9 mouse cellular contexts compared by ENCODE assay signal in the genomic region with DNA sequence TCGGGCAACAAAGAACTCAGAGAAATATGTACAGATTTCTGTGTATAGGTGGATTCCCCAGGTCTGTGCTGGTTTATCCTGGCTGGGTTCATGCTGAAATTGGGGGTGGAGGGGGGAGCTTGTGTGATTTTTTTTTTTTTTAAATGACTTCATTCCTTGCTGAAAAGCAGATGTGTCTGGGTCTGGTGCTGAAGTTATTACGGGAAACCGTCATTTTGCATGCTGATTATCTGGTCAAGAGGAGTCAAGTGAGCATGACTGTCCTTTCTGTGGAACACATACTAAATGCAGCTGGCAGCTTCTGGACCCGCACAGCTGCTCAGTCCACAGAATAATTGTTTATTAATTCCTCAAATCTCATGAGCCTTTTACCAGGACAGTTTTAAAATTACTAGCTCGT.
DNase-seq lines count a peak whose midpoint lies in the region; ATAC-seq and TF ChIP-seq lines count a peak whose summit lies in the region.
"Had no signal": no experiment of that assay in that cellular context is flagged by ENCODE, and none has a peak within 500 bp of the region (broad histone marks: within the 10 kb centered on the region; RNA-seq: fewer than 3 reads in every experiment).

No protein-coding gene starts in this region.

- no peak for ATAC-seq in heart, embryonic 14.5 days (ENCODE audit: insufficient number of reproducible peaks, insufficient read depth, low FRiP score, low read depth)
- ATAC-seq in midbrain, embryonic 12.5 days (ENCODE audit: low FRiP score, low read depth): no peak

- H3K9me3 ChIP-seq in heart, embryonic 14.5 days (ENCODE audit: control insufficient read depth, low read length): no peaks in the 10 kb centered on the region
- no peaks in the 10 kb centered on the region for H3K9me3 ChIP-seq in hindbrain, embryonic 10.5 days
- no peaks in the 10 kb centered on the region for H3K9me3 ChIP-seq in midbrain, embryonic 12.5 days

- H3K27ac ChIP-seq in heart, embryonic 14.5 days (replicated peaks in 1 of 2; ENCODE audit: control insufficient read depth in 1 of 2, insufficient read depth in 1 of 2, low read depth in 2 of 2, low read length in 2 of 2): peak overlapping the region in 1 of 2 experiments; percentile 20; a peak in 1 of 4 replicates
- peak overlapping the region; percentile 83 for H3K27ac ChIP-seq in hindbrain, embryonic 10.5 days
- peak overlapping the region; percentile 83 for H3K27ac ChIP-seq in midbrain, embryonic 12.5 days (replicated peaks)

- WGBS in heart, embryonic 14.5 days: 29% methylated on average over 5 of the region's 5 CpGs
- WGBS in hindbrain, embryonic 10.5 days: 31% methylated on average over 5 of the region's 5 CpGs
- 31% methylated on average over 5 of the region's 5 CpGs for WGBS in midbrain, embryonic 12.5 days

- peak overlapping the region; percentile 69 for H3K4me2 ChIP-seq in heart, embryonic 14.5 days (ENCODE audit: low read length)
- peak overlapping the region; percentile 53 for H3K4me2 ChIP-seq in midbrain, embryonic 12.5 days (replicated peaks)

- no peak for TF ChIP-seq POLR2A in brain, embryonic 14.5 days (IDR thresholded peaks at IDR 0.05; ENCODE audit: borderline replicate concordance, extremely low read depth, insufficient read depth, insufficient read length, poor library complexity, severe bottlenecking)

- no peaks in the 10 kb centered on the region for H3K27me3 ChIP-seq in heart, embryonic 14.5 days (ENCODE audit: control insufficient read depth, insufficient read depth, low read length)
- H3K27me3 ChIP-seq in hindbrain, embryonic 10.5 days (ENCODE audit: insufficient read depth, poor library complexity, severe bottlenecking): 0 out of 2 replicates have a peak, but pooled peaks cover 8% of the 10 kb centered on the region
- H3K27me3 ChIP-seq in midbrain, embryonic 12.5 days: peaks cover 4% of the 10 kb centered on the region; the same call in 1 of the 2 replicates

- peaks cover 6 to 10% of the 10 kb centered on the region in 2 experiments; a peak in 2 of 4 replicates for H3K4me1 ChIP-seq in heart, embryonic 14.5 days (ENCODE audit: control insufficient read depth in 2 of 2, insufficient read depth in 2 of 2, low read length in 2 of 2)
- H3K4me1 ChIP-seq in hindbrain, embryonic 10.5 days (replicated peaks): peaks cover 49% of the 10 kb centered on the region
- H3K4me1 ChIP-seq in midbrain, embryonic 12.5 days: peaks cover 31% of the 10 kb centered on the region

- no peaks in the 10 kb centered on the region for H3K36me3 ChIP-seq in heart, embryonic 14.5 days (ENCODE audit: control insufficient read depth, insufficient read depth, low read length)
- no peaks in the 10 kb centered on the region for H3K36me3 ChIP-seq in hindbrain, embryonic 10.5 days
- no peaks in the 10 kb centered on the region for H3K36me3 ChIP-seq in midbrain, embryonic 12.5 days

- TF ChIP-seq CTCF in brain, embryonic 14.5 days (IDR thresholded peaks at IDR 0.05; ENCODE audit: borderline replicate concordance, extremely low read depth, insufficient read depth, insufficient read length): no peak

- peak overlapping the region; percentile 50 for H3K9ac ChIP-seq in heart, embryonic 14.5 days (ENCODE audit: low read length)
- H3K9ac ChIP-seq in midbrain, embryonic 12.5 days (replicated peaks): peak overlapping the region; percentile 50

- no peak for DNase-seq in heart, adult 11 months
- DNase-seq in brain, embryonic 14.5 days (ENCODE audit: low read depth): peak; percentile 74
- no peak for DNase-seq in hindbrain, embryonic 10.5 days (ENCODE audit: low spot score)
- no peak for DNase-seq in thymus, postnatal 0 days (ENCODE audit: low spot score)
- no peak for DNase-seq in adrenal gland, adult 2 months
- DNase-seq in left cerebral cortex, adult 18-20 months (ENCODE audit: low spot score in 2 of 2): no peak
- DNase-seq: thymus, postnatal 25 days had no signal

- peak overlapping the region; percentile 45 to 49 for H3K4me3 ChIP-seq in heart, embryonic 14.5 days (ENCODE audit: control insufficient read depth in 1 of 2, insufficient read depth in 1 of 2, low read depth in 1 of 2, low read length in 2 of 2)
- H3K4me3 ChIP-seq in hindbrain, embryonic 10.5 days: peak overlapping the region; percentile 41
- H3K4me3 ChIP-seq in midbrain, embryonic 12.5 days: peak overlapping the region; percentile 34
